Mouse (Mus musculus) embryonic facial prominence, embryonic 11.5 days (tissue): Measurements from ENCODE around the gene Nxph3. TPM values are rescaled to one million over a fixed set of nuclear protein-coding genes. Genes with fewer than 3 reads are reported as not detected.

Experiments
- ATAC-seq: fragments of 200-750 bp; cut with Nextera tagmentation; replicated peaks from 2 replicates; pipeline ENCODE4 v1.8.0; 2017; ENCODE audit warnings: low read depth; ENCODE audit not compliant: insufficient number of reproducible peaks, low FRiP score, low TSS enrichment
- DNase-seq: peaks from one replicate; pipeline ENCODE4 v3.0.0-alpha.2; 2015; ENCODE audit warnings: low spot score
- H3K27ac ChIP-seq: fragments of 300-500 bp; sonication (generic); replicated peaks from 2 replicates; pipeline ENCODE4 v1.5.1; 2014; ENCODE audit warnings: mild to moderate bottlenecking, low read depth, low read length, control low read depth
- H3K27me3 ChIP-seq: fragments of 300-500 bp; sonication (generic); 2 replicates; pipeline ENCODE4 v1.6.1; 2014; ENCODE audit warnings: mild to moderate bottlenecking, low read length, moderate library complexity, mixed read lengths; ENCODE audit not compliant: control insufficient read depth, insufficient read depth
- H3K36me3 ChIP-seq: fragments of 300-500 bp; sonication (generic); replicated peaks from 2 replicates; pipeline ENCODE4 v1.6.1; 2014; ENCODE audit warnings: low read depth, mild to moderate bottlenecking, low read length, moderate library complexity, mixed read lengths; ENCODE audit not compliant: control insufficient read depth, insufficient read depth
- H3K4me1 ChIP-seq: fragments of 300-500 bp; sonication (generic); 2 replicates; pipeline ENCODE4 v1.6.1; 2014; ENCODE audit warnings: low read length, mixed read lengths; ENCODE audit not compliant: control insufficient read depth, insufficient read depth
- H3K4me2 ChIP-seq: fragments of 300-500 bp; sonication (generic); 2 replicates; pipeline ENCODE4 v1.6.1; 2014; ENCODE audit warnings: low read depth, mild to moderate bottlenecking, control low read depth, low read length, moderate library complexity
- H3K4me3 ChIP-seq: fragments of 300-500 bp; sonication (generic); 2 replicates; pipeline ENCODE4 v1.5.1; 2014; ENCODE audit warnings: low read depth, low read length, control low read depth
- H3K9ac ChIP-seq: fragments of 300-500 bp; sonication (generic); replicated peaks from 2 replicates; pipeline ENCODE4 v1.6.1; 2014; ENCODE audit warnings: mild to moderate bottlenecking, control low read depth, low read length
- H3K9me3 ChIP-seq: fragments of 300-500 bp; sonication (generic); replicated peaks from 2 replicates; pipeline ENCODE4 v1.6.1; 2016; ENCODE audit warnings: mild to moderate bottlenecking, low read length, inconsistent platforms, mixed read lengths; ENCODE audit not compliant: control insufficient read depth
- WGBS: fragments of 180-500 bp; shearing (Covaris S2); extraction: QIAGEN DNeasy Blood & Tissue Kit; methylation state at CpG from one replicate; pipeline ENCODE4 v1.1.7; 2014; 5-methylcytosine and 5-hydroxymethylcytosine counted together
- polyA plus RNA-seq: library from polyadenylated mRNA; unstranded; fragments of >200 nt; fragmentation: Nextera tagmentation; extraction: Ambion mirVana; gene quantifications from 2 replicates; pipeline ENCODE4 v1.2.1, GENCODE M21; 2014

Nxph3 gene
- polyA plus RNA-seq, 1 experiment from 2014 or later = 0.98 TPM

GRCm38 (mm10) chr11:95546021-95546782, 31.8 kb upstream of the Nxph3 start:
- no peak overlapping the region for H3K27ac ChIP-seq
- DNase-seq (no peak), ATAC-seq (no peak)
- no peak overlapping the region for H3K4me2 ChIP-seq
- no peaks in the 10 kb centered on the region for H3K9me3 ChIP-seq
- no peaks in the 10 kb centered on the region for H3K27me3 ChIP-seq
- H3K36me3 ChIP-seq = no peaks in the 10 kb centered on the region
- no peak overlapping the region for H3K4me3 ChIP-seq
- WGBS = 66% methylated on average over 10 of the region's 10 CpGs
- H3K9ac ChIP-seq = no peak overlapping the region
- H3K4me1 ChIP-seq = no peaks in the 10 kb centered on the region

- Histone ChIP-seq H3K9me3 (no peaks in the 10 kb centered on the region), H3K27ac (no peak overlapping the region), H3K36me3 (no peaks in the 10 kb centered on the region), H3K4me1 (no peaks in the 10 kb centered on the region), H3K4me2 (no peak overlapping the region), H3K9ac (no peak overlapping the region), H3K27me3 (no peaks in the 10 kb centered on the region), H3K4me3 (no peak overlapping the region)
- 84% methylated on average over 8 of the region's 8 CpGs for WGBS
- ATAC-seq = no peak
- DNase-seq = no peak
Observed at GRCm38 (mm10) chr11:95544546-95545327, 30.4 kb upstream of the Nxph3 start.

GRCm38 (mm10) chr11:95540637-95541385, 26.4 kb upstream of the Nxph3 start:
- 34% methylated on average over 18 of the region's 18 CpGs for WGBS
- Histone ChIP-seq H3K4me3 (no peak overlapping the region), H3K27ac (no peak overlapping the region), H3K4me1 (no peaks in the 10 kb centered on the region), H3K36me3 (no peaks in the 10 kb centered on the region), H3K4me2 (peak overlapping the region; percentile 13; the same call in 1 of the 2 replicates), H3K27me3 (no peaks in the 10 kb centered on the region), H3K9me3 (no peaks in the 10 kb centered on the region), H3K9ac (no peak overlapping the region)
- ATAC-seq (no peak), DNase-seq (no peak)

- Histone ChIP-seq H3K4me2 (no peak overlapping the region), H3K4me1 (no peaks in the 10 kb centered on the region), H3K36me3 (no peaks in the 10 kb centered on the region), H3K9me3 (no peaks in the 10 kb centered on the region), H3K27ac (no peak overlapping the region), H3K4me3 (no peak overlapping the region), H3K9ac (no peak overlapping the region), H3K27me3 (no peaks in the 10 kb centered on the region)
- DNase-seq (no peak), ATAC-seq (no peak)
- WGBS = 78% methylated on average over 15 of the region's 15 CpGs
Observed at GRCm38 (mm10) chr11:95538378-95539104, 24.2 kb upstream of the Nxph3 start.

- H3K9ac ChIP-seq = peak overlapping the region; percentile 37
Observed at GRCm38 (mm10) chr11:95533484-95534160, 19.3 kb upstream of the Nxph3 start.

GRCm38 (mm10) chr11:95532353-95533072, 18.1 kb upstream of the Nxph3 start:
- 76% methylated on average over 13 of the region's 13 CpGs for WGBS
- no peaks in the 10 kb centered on the region for H3K27me3 ChIP-seq
- DNase-seq (no peak), ATAC-seq (no peak)
- no peaks in the 10 kb centered on the region for H3K4me1 ChIP-seq
- H3K27ac ChIP-seq = no peak overlapping the region
- H3K4me3 ChIP-seq = no peak overlapping the region
- no peak overlapping the region for H3K4me2 ChIP-seq
- no peaks in the 10 kb centered on the region for H3K9me3 ChIP-seq
- H3K9ac ChIP-seq = no peak overlapping the region
- H3K36me3 ChIP-seq = no peaks in the 10 kb centered on the region

More at GRCm38 (mm10) chr11:95533484-95534160, 19.3 kb upstream of the Nxph3 start:
- Histone ChIP-seq H3K4me2 (peak overlapping the region; percentile 34), H3K27me3 (no peaks in the 10 kb centered on the region), H3K4me1 (no peaks in the 10 kb centered on the region), H3K4me3 (0 out of 2 replicates have a peak overlapping the region, but pooled peaks have one; percentile 6), H3K27ac (no peak overlapping the region), H3K36me3 (no peaks in the 10 kb centered on the region), H3K9me3 (no peaks in the 10 kb centered on the region)
- ATAC-seq (peak; percentile 67; the same call in 1 of the 2 replicates), DNase-seq (peak; percentile 92)
- 22% methylated on average over 24 of the region's 24 CpGs for WGBS

GRCm38 (mm10) chr11:95528231-95528630, 13.9 kb upstream of the Nxph3 start:
- Histone ChIP-seq H3K36me3 (no peaks in the 10 kb centered on the region), H3K9me3 (no peaks in the 10 kb centered on the region), H3K9ac (no peak overlapping the region), H3K27ac (no peak overlapping the region), H3K27me3 (no peaks in the 10 kb centered on the region), H3K4me1 (no peaks in the 10 kb centered on the region), H3K4me3 (no peak overlapping the region), H3K4me2 (no peak overlapping the region)
- 70% methylated on average over 3 of the region's 3 CpGs for WGBS
- no peak for DNase-seq
- ATAC-seq = no peak
